Mouse (Mus musculus): ENCODE measurements at regions not wholly inside any gene's neighbourhood (a gene's known extent, or its start where the extent isn't known, plus 50 kb on each side); places are given as distances from the start of the nearest gene placed in this dataset.

- no peak overlapping the region for H3K4me3 ChIP-seq
- WGBS: 83% methylated on average over 3 of the region's 3 CpGs
- H3K4me2 ChIP-seq: no peak overlapping the region
- H3K27ac ChIP-seq: no peak overlapping the region
- 0 out of 2 replicates have a peak, but pooled peaks cover 3% of the 10 kb centered on the region for H3K4me1 ChIP-seq
- no peak for ATAC-seq (ENCODE audit: borderline replicate concordance, extremely low read depth, low FRiP score, low TSS enrichment)
- no peak overlapping the region for H3K9ac ChIP-seq
- no peaks in the 10 kb centered on the region for H3K9me3 ChIP-seq
- H3K36me3 ChIP-seq: peaks cover 4% of the 10 kb centered on the region; the same call in 1 of the 2 replicates
- no peaks in the 10 kb centered on the region for H3K27me3 ChIP-seq
Measured at GRCm38 (mm10) chr13:28866686-28867085, 86.8 kb downstream of the Sox4 start.

DNA sequence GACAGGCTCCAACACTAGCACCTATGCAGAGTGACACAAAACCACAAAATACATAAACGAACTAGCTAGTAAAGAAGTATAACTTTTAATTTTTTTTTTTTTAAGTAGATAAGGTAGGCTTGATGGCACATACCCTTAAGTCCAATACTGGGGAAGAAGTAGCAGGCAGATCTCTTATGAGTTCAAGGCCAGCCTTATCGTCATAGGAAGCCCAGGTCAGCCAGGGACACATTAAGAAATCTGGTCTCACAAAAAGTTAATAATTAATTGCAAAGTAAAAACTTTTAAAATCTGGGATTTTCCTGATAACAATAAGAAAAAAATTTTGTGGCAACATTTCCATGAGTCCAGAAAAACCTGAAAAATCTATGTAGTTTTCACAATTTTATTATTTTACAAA lies 92.9 kb downstream of the Sox4 start:
- Histone ChIP-seq H3K9ac (no peak overlapping the region), H3K27ac (no peak overlapping the region), H3K4me1 (no peaks in the 10 kb centered on the region), H3K4me3 (no peak overlapping the region), H3K27me3 (no peaks in the 10 kb centered on the region), H3K4me2 (no peak overlapping the region), H3K9me3 (no peaks in the 10 kb centered on the region), H3K36me3 (peaks cover 4% of the 10 kb centered on the region; the same call in 1 of the 2 replicates)
- 68% methylated on average over 2 of the region's 2 CpGs for WGBS
- no peak for ATAC-seq (ENCODE audit: borderline replicate concordance, extremely low read depth, low FRiP score, low TSS enrichment)

- Histone ChIP-seq H3K27me3 (no peaks in the 10 kb centered on the region), H3K9ac (no peak overlapping the region), H3K4me3 (no peak overlapping the region), H3K9me3 (no peaks in the 10 kb centered on the region), H3K27ac (no peak overlapping the region), H3K4me2 (no peak overlapping the region), H3K4me1 (no peaks in the 10 kb centered on the region), H3K36me3 (peaks cover 4% of the 10 kb centered on the region; the same call in 1 of the 2 replicates)
- ATAC-seq (ENCODE audit: borderline replicate concordance, extremely low read depth, low FRiP score, low TSS enrichment): no peak
- WGBS: 65% methylated on average over 11 of the region's 11 CpGs
Measured at GRCm38 (mm10) chr13:28859829-28860427, 93.6 kb downstream of the Sox4 start.

DNA sequence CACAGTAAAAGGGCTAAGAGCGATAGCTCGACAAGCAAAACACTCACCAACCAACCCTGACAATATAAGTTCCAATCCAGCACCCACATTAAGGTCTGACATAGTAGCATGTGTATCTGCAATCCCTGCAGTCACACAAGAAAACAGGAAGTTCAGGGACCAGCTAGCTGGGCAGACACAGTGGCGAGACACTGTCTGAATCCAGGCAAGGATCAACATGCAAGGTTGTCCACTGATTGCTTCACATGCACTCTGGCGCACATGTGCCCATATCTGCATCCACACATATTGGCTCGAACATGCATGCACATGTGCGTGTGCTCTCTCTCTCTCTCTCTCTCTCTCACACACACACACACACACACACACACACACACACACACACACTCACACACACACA lies 95.5 kb downstream of the Sox4 start:
- no peaks in the 10 kb centered on the region for H3K27me3 ChIP-seq
- no peak overlapping the region for H3K9ac ChIP-seq
- no peak overlapping the region for H3K4me3 ChIP-seq
- no peak overlapping the region for H3K4me2 ChIP-seq
- 78% methylated on average over 6 of the region's 6 CpGs for WGBS
- H3K27ac ChIP-seq: no peak overlapping the region
- no peak for ATAC-seq (ENCODE audit: borderline replicate concordance, extremely low read depth, low FRiP score, low TSS enrichment)
- H3K36me3 ChIP-seq: peaks cover 4% of the 10 kb centered on the region; the same call in 1 of the 2 replicates
- 0 out of 2 replicates have a peak, but pooled peaks cover 7% of the 10 kb centered on the region for H3K4me1 ChIP-seq
- H3K9me3 ChIP-seq: no peaks in the 10 kb centered on the region

- Histone ChIP-seq H3K27ac (no peak overlapping the region), H3K4me3 (no peak overlapping the region), H3K9ac (no peak overlapping the region), H3K4me2 (no peak overlapping the region), H3K36me3 (no peaks in the 10 kb centered on the region), H3K4me1 (0 out of 2 replicates have a peak, but pooled peaks cover 7% of the 10 kb centered on the region), H3K9me3 (no peaks in the 10 kb centered on the region), H3K27me3 (no peaks in the 10 kb centered on the region)
- ATAC-seq (ENCODE audit: borderline replicate concordance, extremely low read depth, low FRiP score, low TSS enrichment): no peak
- 82% methylated on average over 6 of the region's 6 CpGs for WGBS
Measured at GRCm38 (mm10) chr13:28857201-28857600, 96.3 kb downstream of the Sox4 start.

DNA sequence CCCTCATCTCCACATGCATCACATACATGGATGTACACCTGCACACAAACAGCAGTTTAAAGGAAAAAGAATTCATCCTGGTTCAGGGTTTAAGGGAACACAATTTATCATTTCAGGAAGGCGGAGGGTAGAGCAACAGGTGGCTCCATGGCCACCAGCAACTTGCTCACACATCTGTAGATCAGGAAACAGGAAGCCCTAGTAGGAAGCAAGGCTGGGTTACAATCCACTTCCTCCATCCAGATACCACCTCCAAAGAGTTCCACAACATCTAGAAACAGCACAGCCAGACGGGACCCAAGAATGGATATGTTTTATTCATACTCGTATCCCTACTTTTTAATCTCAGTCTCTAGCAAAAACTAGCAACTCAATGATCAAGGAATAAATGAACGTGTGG lies 97.0 kb downstream of the Sox4 start:
- WGBS: 68% methylated on average over 4 of the region's 4 CpGs
- Histone ChIP-seq H3K27me3 (no peaks in the 10 kb centered on the region), H3K9me3 (no peaks in the 10 kb centered on the region), H3K4me2 (no peak overlapping the region), H3K27ac (no peak overlapping the region), H3K4me3 (no peak overlapping the region), H3K4me1 (0 out of 2 replicates have a peak, but pooled peaks cover 7% of the 10 kb centered on the region), H3K36me3 (no peaks in the 10 kb centered on the region), H3K9ac (no peak overlapping the region)
- no peak for ATAC-seq (ENCODE audit: borderline replicate concordance, extremely low read depth, low FRiP score, low TSS enrichment)

GRCm38 (mm10) chr13:28854247-28854646 lies 99.3 kb downstream of the Sox4 start:
- 74% methylated on average over 9 of the region's 9 CpGs for whole genome bisulfite sequencing
- Histone ChIP-seq H3K36me3 (no peaks in the 10 kb centered on the region), H3K9me3 (no peaks in the 10 kb centered on the region), H3K4me1 (0 out of 2 replicates have a peak, but pooled peaks cover 7% of the 10 kb centered on the region), H3K4me2 (no peak overlapping the region), H3K4me3 (no peak overlapping the region), H3K27ac (no peak overlapping the region), H3K27me3 (no peaks in the 10 kb centered on the region), H3K9ac (no peak overlapping the region)
- no peak for ATAC-seq (ENCODE audit: borderline replicate concordance, extremely low read depth, low FRiP score, low TSS enrichment)

- H3K4me1 ChIP-seq: peaks cover 19% of the 10 kb centered on the region; the same call in 1 of the 2 replicates
- no peak overlapping the region for H3K9ac ChIP-seq
- H3K4me2 ChIP-seq: no peak overlapping the region
- no peaks in the 10 kb centered on the region for H3K9me3 ChIP-seq
- H3K4me3 ChIP-seq: no peak overlapping the region
- no peak overlapping the region for H3K27ac ChIP-seq
- no peak for ATAC-seq (ENCODE audit: borderline replicate concordance, extremely low read depth, low FRiP score, low TSS enrichment)
- H3K27me3 ChIP-seq: no peaks in the 10 kb centered on the region
- WGBS: 71% methylated on average over 5 of the region's 5 CpGs
- H3K36me3 ChIP-seq: no peaks in the 10 kb centered on the region
Measured at GRCm38 (mm10) chr13:28848305-28848704, 105.2 kb downstream of the Sox4 start.

GRCm38 (mm10) chr13:28847478-28847877 lies 106.0 kb downstream of the Sox4 start:
- Histone ChIP-seq H3K27me3 (no peaks in the 10 kb centered on the region), H3K9me3 (no peaks in the 10 kb centered on the region), H3K4me2 (no peak overlapping the region), H3K36me3 (no peaks in the 10 kb centered on the region), H3K4me3 (no peak overlapping the region), H3K4me1 (peaks cover 20% of the 10 kb centered on the region; the same call in 1 of the 2 replicates), H3K27ac (no peak overlapping the region), H3K9ac (no peak overlapping the region)
- 53% methylated on average over 3 of the region's 3 CpGs for WGBS
- no peak for ATAC-seq (ENCODE audit: borderline replicate concordance, extremely low read depth, low FRiP score, low TSS enrichment)

DNA sequence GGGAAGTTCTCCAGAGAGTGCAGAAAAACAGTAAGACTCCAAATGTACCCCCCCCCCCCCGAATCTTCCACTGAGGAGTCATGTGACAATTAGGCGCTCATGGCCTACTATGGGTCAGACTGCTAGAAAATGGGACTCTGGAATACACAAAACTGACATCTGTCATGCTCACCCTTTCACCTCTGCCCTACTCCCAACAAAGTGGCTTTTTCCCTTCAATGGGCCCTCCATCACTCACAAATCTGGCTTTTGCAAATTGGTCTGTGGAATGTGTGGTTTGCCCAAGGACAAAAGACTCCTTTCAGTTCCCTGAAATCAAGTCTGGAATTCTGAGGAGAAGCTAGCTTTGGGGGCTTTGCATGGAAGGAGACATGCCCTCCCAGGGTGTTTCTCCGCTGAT lies 109.0 kb downstream of the Sox4 start:
- no peak overlapping the region for H3K4me3 ChIP-seq
- peaks cover 20% of the 10 kb centered on the region; the same call in 1 of the 2 replicates for H3K4me1 ChIP-seq
- no peaks in the 10 kb centered on the region for H3K27me3 ChIP-seq
- 76% methylated on average over 3 of the region's 3 CpGs for WGBS
- ATAC-seq (ENCODE audit: borderline replicate concordance, extremely low read depth, low FRiP score, low TSS enrichment): no peak
- H3K4me2 ChIP-seq: no peak overlapping the region
- no peaks in the 10 kb centered on the region for H3K36me3 ChIP-seq
- H3K27ac ChIP-seq: no peak overlapping the region
- H3K9me3 ChIP-seq: no peaks in the 10 kb centered on the region
- no peak overlapping the region for H3K9ac ChIP-seq

DNA sequence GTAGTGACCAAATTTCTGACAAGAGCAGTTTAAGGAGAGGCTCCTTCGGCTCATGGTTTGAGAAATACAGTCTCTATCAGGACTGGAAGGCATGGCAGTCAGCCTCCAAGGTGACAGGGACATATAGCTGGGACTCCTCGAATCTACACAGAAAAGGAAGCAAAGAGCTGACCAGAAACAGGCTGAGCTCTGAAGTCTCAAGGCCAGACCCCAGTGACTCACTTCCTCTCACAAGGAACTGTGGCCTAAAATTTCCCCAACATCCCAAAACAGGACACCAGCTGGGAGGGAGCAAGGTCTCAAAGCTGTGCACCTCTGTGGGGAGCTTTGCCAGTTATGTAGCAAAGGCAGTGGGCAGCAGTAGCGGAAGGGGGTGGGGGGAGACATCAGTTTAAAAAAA lies 110.7 kb downstream of the Sox4 start:
- no peaks in the 10 kb centered on the region for H3K27me3 ChIP-seq
- H3K4me3 ChIP-seq: no peak overlapping the region
- no peaks in the 10 kb centered on the region for H3K36me3 ChIP-seq
- no peaks in the 10 kb centered on the region for H3K9me3 ChIP-seq
- H3K4me2 ChIP-seq: no peak overlapping the region
- peaks cover 31% of the 10 kb centered on the region for H3K4me1 ChIP-seq
- H3K27ac ChIP-seq: peak overlapping the region; percentile 43; the same call in 1 of the 2 replicates
- ATAC-seq (ENCODE audit: borderline replicate concordance, extremely low read depth, low FRiP score, low TSS enrichment): no peak
- H3K9ac ChIP-seq: no peak overlapping the region
- 52% methylated on average over 3 of the region's 3 CpGs for WGBS

DNA sequence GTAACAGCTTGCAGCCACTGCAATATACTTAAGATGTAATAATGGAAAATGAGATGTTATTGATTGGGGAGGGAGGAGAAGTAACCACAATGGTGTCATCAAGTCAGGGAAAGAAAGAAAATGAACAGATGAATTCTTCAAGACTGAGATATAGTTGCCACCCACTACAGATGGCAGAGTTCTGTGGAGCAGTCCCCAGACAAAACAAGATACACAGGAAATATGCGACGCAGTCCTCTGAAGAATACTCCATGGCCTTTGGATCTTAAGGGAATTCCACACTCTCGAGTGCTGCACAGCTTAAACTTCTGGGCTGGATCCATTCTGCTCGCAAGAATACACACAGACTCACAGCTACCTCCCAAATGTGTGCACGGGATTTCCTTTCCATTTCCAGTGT lies 113.4 kb downstream of the Sox4 start:
- H3K27me3 ChIP-seq: no peaks in the 10 kb centered on the region
- no peak overlapping the region for H3K4me3 ChIP-seq
- no peak overlapping the region for H3K9ac ChIP-seq
- 50% methylated on average over 5 of the region's 5 CpGs for WGBS
- H3K36me3 ChIP-seq: no peaks in the 10 kb centered on the region
- no peak overlapping the region for H3K27ac ChIP-seq
- H3K9me3 ChIP-seq: no peaks in the 10 kb centered on the region
- H3K4me1 ChIP-seq: peaks cover 26% of the 10 kb centered on the region
- no peak for ATAC-seq (ENCODE audit: borderline replicate concordance, extremely low read depth, low FRiP score, low TSS enrichment)
- no peak overlapping the region for H3K4me2 ChIP-seq
